Mouse (Mus musculus): Measurements from ENCODE around the gene Prkacb. TPM values are rescaled to one million over a fixed set of nuclear protein-coding genes. Genes with fewer than 3 reads are reported as not detected.
A peak's percentile ranks its signal among the peaks of the same experiment; 100 is the strongest.

The Prkacb gene
- total RNA-seq, 1 experiment from 2014 or later: 99.1 TPM

DNA sequence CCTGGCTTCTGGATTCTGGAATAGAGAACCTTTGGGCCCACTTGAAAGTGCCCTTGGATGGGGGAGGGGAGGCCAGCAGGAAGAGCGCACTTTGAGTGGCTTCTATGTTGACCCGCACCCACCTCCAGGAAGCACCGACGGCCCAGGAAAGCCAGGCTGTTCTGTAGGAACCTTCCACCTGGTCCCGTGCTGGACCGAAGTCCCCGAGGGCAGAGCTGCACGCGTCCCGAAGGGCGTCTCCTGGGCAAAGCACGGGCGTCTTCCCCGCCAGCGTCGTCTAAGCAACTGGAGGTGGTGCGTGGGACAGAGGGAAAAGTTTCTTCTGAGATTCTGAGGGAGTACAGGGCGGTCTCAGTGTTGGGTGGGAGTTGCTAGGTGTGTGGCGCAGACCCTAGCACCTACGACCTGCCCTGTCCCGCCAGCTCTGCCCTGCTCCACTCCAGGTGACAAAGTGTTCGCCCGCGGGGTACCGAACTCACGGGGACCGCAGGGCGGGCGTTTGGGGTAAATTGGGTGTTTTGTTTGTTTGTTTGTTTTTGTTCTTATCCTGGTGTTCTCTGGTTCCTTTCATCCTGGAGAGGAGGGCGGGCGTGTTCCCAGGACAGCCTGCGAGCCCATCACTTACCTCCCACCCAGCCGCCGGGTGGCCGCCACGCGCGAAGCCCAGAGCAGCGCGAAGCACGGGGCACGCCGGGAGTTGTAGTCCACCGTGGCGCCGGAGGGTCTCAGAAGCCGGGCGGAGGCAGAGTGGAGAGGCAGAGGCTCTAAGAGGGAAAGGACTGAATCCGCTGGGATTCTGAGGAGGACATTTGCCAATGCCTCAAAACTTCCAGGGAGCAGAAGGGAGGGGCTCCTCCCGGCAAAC lies 127.7 kb downstream of the Prkacb start, which contains the start of gene Samd13:
Gene Samd13 (minus strand): TSS at position 782 of the 865 bp plus-strand sequence.
- no peak for ATAC-seq (replicated peaks; ENCODE audit: insufficient number of reproducible peaks, low FRiP score, low TSS enrichment, poor library complexity, severe bottlenecking)

DNA sequence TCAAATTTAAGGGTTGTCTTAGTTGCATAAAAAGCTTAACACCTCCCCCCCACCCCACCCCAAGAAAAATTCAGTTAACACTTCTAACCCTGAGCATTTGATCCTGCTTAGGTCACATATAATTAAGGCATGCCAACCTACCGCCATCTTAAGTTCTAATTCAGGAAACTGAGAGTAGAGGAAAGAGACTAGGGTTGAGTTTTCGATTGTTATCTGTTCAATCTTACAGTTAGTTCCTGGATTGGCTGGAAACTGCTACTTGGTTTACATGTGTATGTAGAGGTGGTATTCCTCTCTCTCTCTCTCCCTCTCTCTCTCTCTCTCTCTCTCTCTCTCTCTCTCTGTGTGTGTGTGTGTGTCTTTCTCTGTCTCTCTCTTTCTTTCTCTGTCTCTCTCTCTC lies 129.7 kb downstream of the Prkacb start:
- no peak for ATAC-seq (replicated peaks; ENCODE audit: insufficient number of reproducible peaks, low FRiP score, low TSS enrichment, poor library complexity, severe bottlenecking)

DNA sequence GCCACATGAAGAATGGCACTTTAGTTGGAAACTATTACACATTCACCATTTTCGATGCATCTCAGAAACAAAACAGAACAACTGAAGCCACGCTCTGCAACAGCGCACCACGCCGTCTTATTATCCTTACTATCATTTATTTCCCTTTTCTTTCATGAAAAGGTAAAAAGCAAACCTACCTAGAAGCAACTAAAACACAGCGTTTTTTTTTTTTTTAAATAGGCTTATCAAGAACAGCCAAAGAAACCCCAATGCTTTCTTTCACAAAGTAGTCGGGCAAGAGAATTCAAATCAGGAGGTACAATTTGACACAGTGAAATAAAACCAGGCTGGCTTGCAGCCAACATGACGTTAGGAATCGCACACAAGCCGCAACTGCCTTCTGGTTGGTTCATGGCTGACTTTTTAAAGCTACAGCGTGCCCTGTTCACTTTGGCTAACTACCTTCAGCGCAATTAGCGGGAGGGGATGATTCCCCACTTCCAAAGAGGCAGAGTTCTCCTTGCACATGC lies 130.6 kb downstream of the Prkacb start:
- 0 out of 2 replicates have a peak, but pooled peaks have one; percentile 12 for ATAC-seq (replicated peaks; ENCODE audit: insufficient number of reproducible peaks, low FRiP score, low TSS enrichment, poor library complexity, severe bottlenecking)

DNA sequence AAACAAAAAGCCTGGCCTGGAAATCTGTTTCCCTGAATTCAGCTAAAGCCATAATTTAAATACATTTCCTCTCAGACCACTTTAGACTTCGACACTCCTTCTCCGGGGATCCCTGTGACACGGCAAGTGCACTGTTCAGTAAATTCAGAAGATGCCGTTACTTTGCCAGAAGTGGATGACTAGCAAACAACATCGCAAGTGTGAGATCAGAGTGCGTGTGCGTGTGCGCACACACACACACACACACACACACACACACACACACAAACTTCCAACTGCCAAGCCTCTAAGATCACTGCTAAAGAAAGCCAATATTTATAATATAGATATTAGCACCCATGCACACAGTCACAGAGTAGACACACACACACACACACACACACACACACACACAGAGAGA lies 131.1 kb downstream of the Prkacb start:
- no peak for ATAC-seq (replicated peaks; ENCODE audit: insufficient number of reproducible peaks, low FRiP score, low TSS enrichment, poor library complexity, severe bottlenecking)

DNA sequence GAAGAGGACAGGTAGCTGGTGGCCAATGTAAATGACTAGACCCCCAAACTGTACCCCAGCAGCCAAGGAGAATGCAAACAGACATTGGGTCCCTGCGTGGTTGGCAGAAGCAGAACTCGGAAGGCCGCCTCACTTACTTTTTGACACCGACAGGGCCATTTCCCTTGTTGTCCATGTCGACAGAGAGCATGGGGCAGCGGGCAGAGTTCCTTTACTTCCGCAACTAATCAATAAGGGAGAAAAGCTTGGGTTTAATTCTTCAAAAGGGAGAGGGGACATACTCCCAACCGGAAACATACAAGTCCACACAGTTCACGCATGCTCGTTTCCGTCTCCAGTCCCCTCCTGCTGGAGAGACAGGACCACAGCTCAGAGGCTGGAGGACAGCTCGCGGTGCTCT lies 132.2 kb downstream of the Prkacb start:
- ATAC-seq (replicated peaks; ENCODE audit: insufficient number of reproducible peaks, low FRiP score, low TSS enrichment, poor library complexity, severe bottlenecking): no peak

DNA sequence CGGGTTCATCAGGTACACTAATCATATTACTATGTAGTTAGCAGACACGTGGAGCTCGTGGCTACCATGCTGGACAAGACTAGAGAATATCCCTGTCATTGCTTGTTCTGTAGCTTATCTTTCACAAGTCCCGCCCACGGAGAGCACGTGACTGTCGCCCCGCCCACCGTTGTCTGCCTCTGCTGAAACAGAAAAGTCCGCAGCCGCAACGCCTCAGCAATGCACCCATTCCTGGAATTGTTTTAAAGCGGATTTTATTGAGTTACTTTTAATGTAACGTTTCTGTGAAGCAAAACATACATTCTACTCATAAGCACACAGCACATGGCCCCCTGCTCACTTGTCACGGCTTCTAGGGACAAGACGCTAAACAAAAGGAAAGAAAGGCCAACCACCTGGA lies 133.1 kb downstream of the Prkacb start:
- ATAC-seq (replicated peaks; ENCODE audit: insufficient number of reproducible peaks, low FRiP score, low TSS enrichment, poor library complexity, severe bottlenecking): no peak

Other genes starting within 250 kb of the Prkacb start
- gene Uox, start 242.6 kb downstream of the Prkacb start, total RNA-seq (2017): 0.64 TPM in 1 of 3 replicates, not detected in the others
- 0.39 to 4.6 TPM (median 0.48 TPM) in 3 replicates for gene Dnase2b, start 197.4 kb downstream of the Prkacb start, total RNA-seq (2017)
- gene 4930503B20Rik, start 161.7 kb downstream of the Prkacb start, total RNA-seq (2017): 0.19 to 1.6 TPM in 2 of 3 replicates, not detected in the other
- gene Samd13, start 127.4 kb downstream of the Prkacb start, total RNA-seq (2017): 0.86 to 3.6 TPM (median 2.4 TPM) in 3 replicates
- gene Ttll7, start 39.4 kb upstream of the Prkacb start, total RNA-seq (2017): 0.19 TPM in 1 of 3 replicates, not detected in the others